Mouse (Mus musculus) stomach, embryonic 14.5 days (tissue): ENCODE results near the gene Riox1. TPM values are rescaled to one million over a fixed set of nuclear protein-coding genes. Genes with fewer than 3 reads are reported as not detected.
A peak's percentile ranks its signal among the peaks of the same experiment; 100 is the strongest.

Experiments used
- ATAC-seq: fragments of 200-750 bp; cut with Nextera tagmentation; 2 replicates; pipeline ENCODE4 v1.8.0; 2017; ENCODE audit warnings: low read depth, moderate TSS enrichment; ENCODE audit not compliant: insufficient number of reproducible peaks, insufficient read depth, low FRiP score
- H3K27ac ChIP-seq: fragments of 300-500 bp; sonication (generic); 2 replicates; pipeline ENCODE4 v1.5.1; 2014; ENCODE audit warnings: mild to moderate bottlenecking, low read length, moderate library complexity, mixed read lengths
- H3K27me3 ChIP-seq: fragments of 300-500 bp; sonication (generic); 2 replicates; pipeline ENCODE4 v1.6.1; 2014; ENCODE audit warnings: low read length, control low read depth, mixed read lengths; ENCODE audit not compliant: control insufficient read depth, insufficient read depth
- H3K36me3 ChIP-seq: fragments of 300-500 bp; sonication (generic); 2 replicates; pipeline ENCODE4 v1.6.1; 2014; ENCODE audit warnings: mild to moderate bottlenecking, control low read depth, low read length, moderate library complexity, mixed read lengths; ENCODE audit not compliant: control insufficient read depth, insufficient read depth
- H3K4me1 ChIP-seq: fragments of 300-500 bp; sonication (generic); 2 replicates; pipeline ENCODE4 v1.6.1; 2014; ENCODE audit warnings: low read length, control low read depth, mixed read lengths; ENCODE audit not compliant: control insufficient read depth, insufficient read depth
- H3K4me2 ChIP-seq: fragments of 300-500 bp; sonication (generic); replicated peaks from 2 replicates; pipeline ENCODE4 v1.6.1; 2014; ENCODE audit warnings: low read depth, low read length, control low read depth
- H3K4me3 ChIP-seq: fragments of 300-500 bp; sonication (generic); 2 replicates; pipeline ENCODE4 v1.5.1; 2014; ENCODE audit warnings: low read depth, low read length, control low read depth
- H3K9ac ChIP-seq: fragments of 300-500 bp; sonication (generic); replicated peaks from 2 replicates; pipeline ENCODE4 v1.6.1; 2014; ENCODE audit warnings: low read depth, mild to moderate bottlenecking, control low read depth, low read length, moderate library complexity, mixed read lengths
- H3K9me3 ChIP-seq: fragments of 300-500 bp; sonication (generic); 2 replicates; pipeline ENCODE4 v1.6.1; 2016; ENCODE audit warnings: low read depth, low read length, control low read depth; ENCODE audit not compliant: control insufficient read depth
- WGBS: fragments of 180-500 bp; shearing (Covaris S2); extraction: QIAGEN DNeasy Blood & Tissue Kit; methylation state at CpG from one replicate; pipeline ENCODE4 v1.1.7; 2014; 5-methylcytosine and 5-hydroxymethylcytosine counted together
- polyA plus RNA-seq: library from polyadenylated mRNA; unstranded; fragments of >200 nt; fragmentation: Nextera tagmentation; extraction: Ambion mirVana; gene quantifications from 2 replicates; pipeline ENCODE4 v1.2.1, GENCODE M21; 2014

Riox1 gene
- polyA plus RNA-seq, 1 experiment from 2014 or later = 10.1 TPM

GRCm38 (mm10) chr12:83958278-83958677 is 7.9 kb downstream of the Riox1 start:
- WGBS = 93% methylated on average over 9 of the region's 9 CpGs
- Histone ChIP-seq H3K27me3 (no peaks in the 10 kb centered on the region), H3K4me2 (no peak overlapping the region), H3K36me3 (0 out of 2 replicates have a peak, but pooled peaks cover 1% of the 10 kb centered on the region), H3K27ac (no peak overlapping the region), H3K4me3 (no peak overlapping the region), H3K9me3 (no peaks in the 10 kb centered on the region), H3K9ac (no peak overlapping the region), H3K4me1 (peaks cover 3% of the 10 kb centered on the region; the same call in 1 of the 2 replicates)
- ATAC-seq = no peak

GRCm38 (mm10) chr12:83965235-83965634 is 14.8 kb downstream of the Riox1 start:
- H3K4me1 ChIP-seq = no peaks in the 10 kb centered on the region
- H3K4me2 ChIP-seq = no peak overlapping the region
- H3K27ac ChIP-seq = no peak overlapping the region
- WGBS = 79% methylated on average over 7 of the region's 7 CpGs
- ATAC-seq = no peak
- no peaks in the 10 kb centered on the region for H3K27me3 ChIP-seq
- no peaks in the 10 kb centered on the region for H3K36me3 ChIP-seq
- H3K4me3 ChIP-seq = no peak overlapping the region
- H3K9ac ChIP-seq = no peak overlapping the region
- no peaks in the 10 kb centered on the region for H3K9me3 ChIP-seq

GRCm38 (mm10) chr12:83972117-83972516 is 21.7 kb downstream of the Riox1 start:
- Histone ChIP-seq H3K27ac (no peak overlapping the region), H3K9ac (no peak overlapping the region), H3K36me3 (no peaks in the 10 kb centered on the region), H3K4me3 (no peak overlapping the region), H3K4me2 (no peak overlapping the region), H3K9me3 (no peaks in the 10 kb centered on the region), H3K27me3 (no peaks in the 10 kb centered on the region), H3K4me1 (no peaks in the 10 kb centered on the region)
- no peak for ATAC-seq
- 40% methylated on average over 2 of the region's 2 CpGs for WGBS

GRCm38 (mm10) chr12:83978862-83979261 is 28.5 kb downstream of the Riox1 start:
- no peaks in the 10 kb centered on the region for H3K36me3 ChIP-seq
- ATAC-seq = no peak
- 84% methylated on average over 6 of the region's 6 CpGs for WGBS

GRCm38 (mm10) chr12:83981615-83982014 is 31.2 kb downstream of the Riox1 start:
- H3K27ac ChIP-seq = no peak overlapping the region
- no peaks in the 10 kb centered on the region for H3K27me3 ChIP-seq
- no peaks in the 10 kb centered on the region for H3K9me3 ChIP-seq
- no peaks in the 10 kb centered on the region for H3K4me1 ChIP-seq
- H3K4me3 ChIP-seq = no peak overlapping the region
- ATAC-seq = no peak
- 88% methylated on average over 4 of the region's 4 CpGs for WGBS
- H3K4me2 ChIP-seq = no peak overlapping the region
- no peak overlapping the region for H3K9ac ChIP-seq
- no peaks in the 10 kb centered on the region for H3K36me3 ChIP-seq

More at GRCm38 (mm10) chr12:83978862-83979261, 28.5 kb downstream of the Riox1 start:
- H3K27ac ChIP-seq = no peak overlapping the region
- no peak overlapping the region for H3K4me2 ChIP-seq
- H3K4me3 ChIP-seq = no peak overlapping the region
- no peaks in the 10 kb centered on the region for H3K9me3 ChIP-seq
- no peak overlapping the region for H3K9ac ChIP-seq
- H3K27me3 ChIP-seq = no peaks in the 10 kb centered on the region
- H3K4me1 ChIP-seq = no peaks in the 10 kb centered on the region

- Histone ChIP-seq H3K9me3 (no peaks in the 10 kb centered on the region), H3K27ac (no peak within 1 kb of the TSS), H3K4me3 (no peak within 1 kb of the TSS), H3K4me2 (no peak within 1 kb of the TSS), H3K27me3 (no peaks in the 10 kb centered on the region), H3K36me3 (no peaks in the 10 kb centered on the region), H3K4me1 (no peaks in the 10 kb centered on the region), H3K9ac (no peak within 1 kb of the TSS)
- ATAC-seq = no peak
- 67% methylated on average over 4 of the region's 4 CpGs for WGBS
These were observed 34.3 kb downstream of the Riox1 start, which contains the start of gene Heatr4 for GRCm38 (mm10) chr12:83984752-83985151. Heatr4 (minus strand) TSS chr12:83984852.

GRCm38 (mm10) chr12:83987242-83987582 is 36.8 kb downstream of the Riox1 start:
- H3K9me3 ChIP-seq = no peaks in the 10 kb centered on the region
- WGBS = 17% methylated on average over 8 of the region's 8 CpGs
- H3K4me3 ChIP-seq = peak overlapping the region; percentile 63
- no peaks in the 10 kb centered on the region for H3K27me3 ChIP-seq
- H3K9ac ChIP-seq = peak overlapping the region; percentile 69; the same call in 1 of the 2 replicates
- H3K36me3 ChIP-seq = no peaks in the 10 kb centered on the region
- ATAC-seq = 0 out of 2 replicates have a peak, but pooled peaks have one; percentile 5
- peak overlapping the region; percentile 50 for H3K4me2 ChIP-seq
- no peaks in the 10 kb centered on the region for H3K4me1 ChIP-seq
- peak overlapping the region; percentile 90; the same call in 1 of the 2 replicates for H3K27ac ChIP-seq

- Histone ChIP-seq H3K4me2 (peak within 1 kb of the TSS; percentile 50), H3K9me3 (no peaks in the 10 kb centered on the region), H3K9ac (peak within 1 kb of the TSS; percentile 69), H3K4me3 (peak within 1 kb of the TSS; percentile 63), H3K36me3 (no peaks in the 10 kb centered on the region), H3K4me1 (no peaks in the 10 kb centered on the region), H3K27ac (peak within 1 kb of the TSS; percentile 90), H3K27me3 (no peaks in the 10 kb centered on the region)
- WGBS = 1% methylated on average over 78 of the region's 80 CpGs
- ATAC-seq = peak; percentile 91
These were observed 37.4 kb downstream of the Riox1 start, which contains the start of gene Acot2 for GRCm38 (mm10) chr12:83987583-83988441. Acot2 (plus strand) TSS chr12:83987861.
